Mouse (Mus musculus): ENCODE data around the gene Camkmt.

Camkmt gene

DNA sequence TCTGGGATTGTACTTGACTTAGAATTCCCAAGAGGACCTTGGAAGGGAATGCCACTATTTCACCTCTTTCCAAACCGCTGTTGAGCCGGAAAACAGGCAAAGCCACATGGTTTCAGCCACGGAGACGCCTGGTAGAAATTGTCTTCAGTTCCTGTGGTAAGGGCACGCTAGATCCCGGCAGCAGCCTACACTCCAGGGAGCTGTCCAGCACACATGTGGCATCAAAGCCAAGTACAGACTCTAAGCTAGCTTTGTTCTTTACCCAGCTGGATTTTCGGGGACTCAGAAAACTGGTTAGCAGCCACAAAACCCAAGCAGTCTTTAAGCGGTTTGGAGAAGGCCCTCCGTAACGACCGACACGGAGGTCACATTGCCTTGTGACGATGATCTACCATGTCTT, 281.7 kb downstream of the Camkmt start:
- in situ Hi-C loops (cut with MseI, MboI), result no loop called here

DNA sequence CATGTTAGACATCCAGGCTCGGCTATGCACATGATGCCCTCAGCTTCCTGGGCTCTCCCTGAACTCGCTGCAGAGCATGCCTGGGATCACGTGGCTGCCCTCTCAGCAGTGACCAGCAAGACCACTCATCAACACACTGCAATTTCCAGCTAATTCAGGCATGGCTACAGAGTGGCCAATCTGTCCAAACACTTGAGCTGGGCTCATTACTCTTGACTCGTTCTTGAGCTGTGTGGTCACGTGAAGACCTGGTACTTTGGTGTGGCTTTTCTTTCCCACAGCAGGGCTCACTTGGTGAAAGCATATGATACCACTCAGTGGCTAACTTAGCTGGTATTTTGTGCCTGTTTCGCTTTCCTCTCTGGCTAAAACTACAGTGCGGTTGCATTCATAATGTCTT, 282.2 kb downstream of the Camkmt start:
- in situ Hi-C loops (cut with MseI, MboI), result no loop called here

DNA sequence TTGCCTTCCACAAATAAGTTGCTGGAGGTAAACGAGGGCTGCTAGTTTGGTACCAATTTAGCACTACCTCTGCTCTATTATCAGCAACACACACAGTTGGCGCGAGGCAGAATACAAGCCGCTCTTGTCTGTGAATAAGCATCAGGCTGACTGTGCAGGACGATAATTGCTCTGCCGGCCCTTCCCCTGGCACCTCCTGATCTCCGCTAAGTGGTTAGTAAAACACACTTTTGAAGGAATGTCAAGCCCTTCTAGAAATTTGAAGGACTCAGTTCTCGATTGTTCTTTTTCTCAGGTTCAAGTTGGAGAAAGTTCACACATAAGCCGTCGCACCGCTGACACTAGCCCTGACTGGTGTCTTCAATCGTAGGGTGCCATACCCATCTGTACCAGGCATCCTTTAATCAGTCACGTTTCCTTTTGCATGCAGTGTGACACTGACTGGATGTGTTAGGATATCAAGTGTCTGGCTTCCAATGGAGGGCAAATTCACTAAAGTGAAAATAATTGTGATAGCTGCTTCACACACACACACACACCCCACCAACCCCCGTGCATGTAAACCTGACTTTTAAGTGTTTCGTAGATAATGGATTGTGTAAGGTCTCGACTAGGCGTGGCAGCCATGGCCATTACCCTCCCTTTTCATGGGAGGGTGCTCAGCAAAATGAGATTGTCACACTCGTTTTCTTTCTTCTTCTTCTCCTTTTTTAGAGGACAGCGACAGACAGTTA, 283.9 kb downstream of the Camkmt start:
- in situ Hi-C loops (cut with MseI, MboI), result no loop called here

DNA sequence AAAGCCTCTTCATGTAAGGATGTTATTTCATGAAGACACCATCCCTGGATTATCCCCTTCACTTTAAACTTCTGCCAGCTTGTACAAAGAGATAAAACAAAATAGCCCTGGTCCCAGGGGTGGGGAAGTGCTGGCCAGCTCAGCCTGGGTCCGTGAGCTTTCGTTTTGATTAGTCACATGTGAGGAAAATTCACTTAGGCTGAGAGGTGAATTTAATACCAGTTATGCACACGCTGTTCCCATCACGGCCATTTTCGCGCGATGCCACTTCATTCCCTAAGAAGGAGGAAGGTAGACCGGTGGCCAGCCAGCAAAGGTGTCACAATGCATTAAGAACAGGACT, 284.5 kb downstream of the Camkmt start:
- in situ Hi-C loops (cut with MseI, MboI), result no loop called here

DNA sequence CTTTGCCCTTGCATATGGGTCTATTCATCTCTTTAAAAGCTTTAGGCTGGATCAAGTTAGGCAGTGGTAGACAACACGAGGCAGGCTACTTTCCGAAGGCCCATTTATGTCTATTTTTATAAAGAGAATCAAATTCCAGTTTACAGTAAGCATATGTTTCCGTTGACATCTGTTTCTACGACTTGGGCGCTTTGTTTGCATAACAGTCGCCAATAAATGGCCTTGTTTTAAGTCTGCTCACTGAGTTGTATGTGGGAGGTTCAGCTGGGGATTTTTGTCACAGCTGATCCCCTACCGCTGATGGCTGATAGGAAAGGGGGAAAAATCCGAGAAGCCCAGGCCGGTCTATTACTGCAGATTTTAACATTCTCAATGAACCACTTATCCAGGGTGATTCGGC, 285.2 kb downstream of the Camkmt start:
- in situ Hi-C loops (cut with MseI, MboI), result no loop called here

DNA sequence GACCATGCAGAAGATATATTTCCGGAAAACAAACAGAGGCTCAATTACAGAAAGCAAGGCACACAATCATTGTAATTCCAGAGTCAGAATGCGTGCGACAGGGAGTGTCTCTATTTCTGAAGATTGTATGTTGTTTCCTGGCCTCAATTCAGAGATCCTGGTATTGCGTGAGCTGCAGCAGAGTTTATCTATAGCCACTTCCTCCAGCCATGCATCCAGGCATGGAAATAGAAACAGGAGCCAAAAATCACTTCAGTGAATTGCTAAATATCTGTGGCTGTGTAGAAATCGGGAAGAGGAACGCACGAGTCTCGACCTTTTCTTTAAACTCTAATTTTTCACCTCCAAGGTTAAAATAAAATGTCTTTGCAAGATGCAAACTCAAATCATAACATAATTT, 287.1 kb downstream of the Camkmt start:
- in situ Hi-C loops (cut with MseI, MboI), result no loop called here

DNA sequence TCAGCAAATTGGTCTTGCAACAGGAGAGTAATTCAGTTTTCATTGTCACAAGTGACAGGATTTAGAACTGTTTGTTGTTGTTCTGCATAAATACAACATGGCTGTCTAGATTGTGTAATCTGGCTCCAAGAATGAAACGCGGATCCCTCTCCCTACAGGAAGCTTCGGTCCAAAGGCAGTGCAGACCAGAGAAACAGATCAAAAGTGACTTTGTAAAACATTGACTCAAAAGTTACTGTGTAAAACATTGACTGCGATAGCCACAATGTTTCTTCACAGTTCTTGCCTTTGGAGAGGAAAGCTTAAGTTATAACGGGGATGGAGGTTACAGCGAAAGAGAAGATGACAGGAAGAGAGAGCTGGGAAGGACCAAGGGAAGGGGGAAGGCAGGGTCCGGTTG, 288.7 kb downstream of the Camkmt start:
- in situ Hi-C loops (cut with MseI, MboI), result no loop called here

DNA sequence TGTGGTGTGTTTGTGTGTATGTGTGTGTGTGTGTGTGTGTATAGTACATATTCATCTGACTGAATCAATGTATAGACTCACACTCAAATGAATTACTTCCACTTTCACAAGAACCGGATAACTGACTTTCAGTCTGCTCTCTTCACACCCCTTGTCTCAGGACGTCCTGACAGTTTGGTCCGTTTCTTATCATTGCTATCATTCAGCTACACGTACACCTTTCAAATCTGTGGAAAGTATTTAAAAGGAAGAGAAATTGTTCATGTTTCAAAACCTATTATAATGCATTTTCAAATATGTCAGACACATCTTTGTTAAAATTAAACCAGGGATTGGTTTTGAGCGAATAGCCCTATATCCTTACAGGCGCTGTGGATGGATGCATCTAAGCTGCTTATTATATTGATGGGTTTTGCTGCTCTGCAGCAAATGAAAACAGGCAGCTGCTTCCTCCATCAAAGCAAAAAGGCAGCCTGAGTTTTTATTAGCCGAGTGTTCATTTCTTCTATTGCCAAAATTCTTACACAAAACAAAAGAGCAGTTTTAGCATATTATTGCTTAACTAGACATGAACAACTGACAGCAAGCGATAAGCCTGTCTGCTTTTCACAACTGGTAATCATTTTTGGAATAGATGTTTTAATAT, 291.3 kb downstream of the Camkmt start:
- in situ Hi-C loops (cut with MseI, MboI), result no loop called here

DNA sequence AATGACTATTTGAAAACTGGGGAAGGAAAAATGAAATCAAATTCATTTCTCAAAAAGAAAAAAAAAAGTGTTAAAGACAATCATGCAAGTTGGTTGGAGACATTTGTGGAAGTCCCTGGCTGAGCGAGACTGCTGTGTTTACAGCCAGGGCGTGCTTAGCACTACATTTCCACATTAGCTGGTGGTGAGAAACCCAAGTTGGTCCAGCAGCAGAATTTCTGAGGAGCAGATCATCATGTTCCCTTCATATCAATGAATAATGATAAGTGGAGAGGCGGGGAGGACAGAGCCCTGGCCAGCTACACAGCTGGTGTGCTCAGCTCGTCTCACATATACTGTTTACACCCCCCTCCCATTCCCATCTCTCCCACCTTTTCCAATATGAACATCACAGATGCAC, 292.0 kb downstream of the Camkmt start:
- in situ Hi-C loops (cut with MseI, MboI), result no loop called here

DNA sequence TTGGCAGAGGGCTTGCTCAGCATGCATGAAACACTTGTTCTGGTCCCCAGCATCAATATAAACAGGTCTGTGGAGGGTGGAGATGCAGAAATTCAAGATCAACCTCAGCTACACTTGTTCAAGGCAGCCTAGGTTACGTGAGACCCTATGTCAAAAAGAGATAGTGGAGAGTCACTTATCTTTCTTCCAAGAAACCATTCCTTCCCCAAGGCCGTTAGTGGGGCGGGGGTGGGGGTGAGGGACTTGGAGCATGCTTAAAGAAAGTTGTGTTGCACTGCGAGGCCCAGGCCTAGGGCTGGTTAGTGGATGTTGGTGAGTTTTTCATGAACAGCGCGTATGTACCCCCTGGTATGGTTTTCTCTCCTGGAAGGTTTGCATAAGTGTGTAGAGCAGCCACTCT, 292.6 kb downstream of the Camkmt start:
- in situ Hi-C loops (cut with MseI, MboI), result no loop called here

DNA sequence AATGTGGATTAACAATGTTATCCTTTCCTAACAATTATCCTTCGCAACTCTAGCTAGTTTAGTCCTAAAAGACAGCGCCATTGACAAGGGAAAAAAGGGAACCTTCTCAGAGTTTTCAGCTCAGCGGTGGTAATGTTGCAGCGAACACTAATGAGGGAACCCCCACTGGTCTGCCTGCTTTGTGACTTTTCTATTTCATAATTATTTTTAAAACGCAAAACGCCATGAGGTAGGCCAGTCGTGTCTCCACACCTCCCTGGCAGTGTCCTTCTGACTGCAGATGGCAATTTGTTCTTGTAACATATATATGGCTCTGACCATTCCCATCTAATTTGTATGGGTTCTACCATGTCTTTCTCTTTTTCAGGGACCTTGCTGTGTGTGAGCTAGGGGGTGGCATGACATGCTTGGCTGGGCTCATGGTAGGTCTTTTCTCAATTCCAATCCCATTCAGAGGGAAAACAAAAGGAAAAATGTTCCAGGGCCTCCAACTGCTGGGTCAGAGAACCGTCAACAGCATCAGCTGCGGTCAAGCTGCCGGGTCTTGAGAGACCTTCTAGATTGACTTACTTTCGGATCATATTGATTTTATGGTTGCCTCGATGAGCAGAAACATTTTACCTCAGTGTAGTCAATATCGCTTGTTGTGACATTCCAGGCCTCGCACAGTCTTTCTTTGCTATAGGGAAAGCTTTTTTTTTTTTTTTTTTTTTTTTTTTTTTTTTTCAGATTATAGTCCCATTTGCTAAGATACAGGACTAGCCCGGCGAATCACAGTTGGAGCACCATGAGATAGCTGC, 302.9 kb downstream of the Camkmt start:
- in situ Hi-C loops (cut with MseI, MboI), result no loop called here

DNA sequence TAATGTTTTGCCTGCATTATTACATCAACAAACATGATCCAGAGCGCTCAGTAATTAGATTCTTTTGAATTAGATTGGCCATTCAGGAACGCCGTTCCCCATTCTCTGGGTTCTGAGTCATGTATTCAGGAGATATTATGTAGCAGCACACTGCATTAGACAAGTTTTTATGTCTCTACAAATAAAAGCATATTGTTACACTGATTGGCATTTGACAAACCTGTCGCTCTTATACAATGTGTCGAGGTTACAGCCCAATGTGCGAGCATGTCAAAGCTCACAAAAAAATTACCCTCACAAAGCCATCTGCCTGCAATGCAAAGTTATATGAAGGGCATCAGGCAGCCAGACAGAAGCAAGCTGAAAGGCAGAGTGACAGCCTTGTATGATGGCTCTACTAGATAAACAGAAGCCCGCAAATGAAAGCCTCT, 303.6 kb downstream of the Camkmt start:
- in situ Hi-C loops (cut with MseI, MboI), result no loop called here

DNA sequence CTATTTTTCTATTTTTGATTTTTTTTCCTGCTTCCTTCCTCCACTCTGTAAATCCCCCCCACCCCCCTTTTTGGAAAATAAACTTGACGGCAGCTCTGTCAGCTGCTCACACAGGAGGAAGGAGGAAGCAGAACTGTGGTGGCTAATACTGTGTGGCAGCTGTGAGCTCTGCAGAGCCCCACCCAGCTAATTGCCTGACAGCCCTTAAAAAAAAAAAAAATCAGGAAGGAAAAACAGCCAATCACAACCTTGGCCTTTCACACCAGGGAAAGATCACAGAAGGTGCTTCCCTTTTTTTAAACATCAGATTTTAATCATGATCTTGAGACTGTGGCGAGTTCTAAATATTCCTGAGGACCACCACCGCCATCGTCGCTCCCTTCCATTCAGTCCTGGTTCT, 305.1 kb downstream of the Camkmt start:
- in situ Hi-C loops (cut with MseI, MboI), result no loop called here

DNA sequence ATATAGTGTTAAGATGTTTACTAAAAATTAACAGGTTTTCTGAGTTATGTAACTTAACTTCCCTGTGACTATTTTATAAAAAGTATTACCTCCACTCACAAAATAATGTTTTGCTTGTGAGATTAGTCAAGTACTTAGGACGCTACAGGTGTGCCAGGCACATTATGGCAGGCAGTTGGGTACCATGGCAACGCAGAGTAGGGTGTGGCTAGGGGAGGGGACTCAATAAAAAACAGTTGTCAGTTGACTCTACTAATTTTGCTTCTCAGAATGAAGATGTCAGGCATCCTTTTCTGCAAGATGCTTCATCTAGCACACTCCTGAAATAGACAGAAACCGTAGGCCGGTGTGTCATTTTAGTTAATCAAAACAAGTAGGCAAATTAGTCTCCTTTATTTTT, 310.4 kb downstream of the Camkmt start:
- in situ Hi-C loops (cut with MseI, MboI), result no loop called here

DNA sequence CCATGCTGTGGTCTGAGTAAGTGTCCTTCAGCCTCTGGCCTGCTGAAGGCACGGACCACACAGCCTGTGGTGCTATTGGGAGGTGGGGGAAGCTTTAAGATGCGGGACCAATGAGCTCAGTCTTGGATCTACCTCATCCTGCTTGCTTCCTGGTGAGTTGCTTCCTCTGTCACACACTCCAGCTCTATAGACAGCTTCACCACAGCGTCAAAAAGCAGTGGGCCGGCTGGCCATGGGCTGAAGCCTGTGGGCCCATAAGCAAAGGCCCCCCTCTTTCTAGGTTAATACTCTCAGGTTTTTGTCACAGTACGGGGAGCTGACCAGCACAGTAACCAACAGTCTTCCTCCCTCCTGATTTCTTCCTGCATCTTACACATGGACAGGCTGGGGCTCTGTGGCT, 314.8 kb downstream of the Camkmt start:
- in situ Hi-C loops (cut with MseI, MboI), result no loop called here

DNA sequence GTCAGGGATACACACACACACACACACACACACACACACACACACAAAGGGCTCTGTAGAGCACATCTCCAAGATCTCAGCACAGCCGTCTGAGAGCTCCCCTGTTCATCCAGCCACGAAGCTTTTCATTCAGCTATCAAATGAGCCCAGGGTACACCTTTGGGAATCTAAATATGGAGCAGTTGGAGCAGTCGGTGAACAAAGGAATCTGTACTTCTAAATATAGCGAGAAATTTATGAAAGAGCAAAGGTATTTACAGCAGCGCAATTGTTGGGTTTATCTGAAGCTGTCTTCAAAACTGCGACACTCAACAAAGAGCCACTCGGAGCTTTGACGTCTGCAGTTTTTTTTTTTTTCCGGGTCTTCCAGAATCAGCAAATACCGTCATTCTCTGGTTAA, 315.8 kb downstream of the Camkmt start:
- in situ Hi-C loops (cut with MseI, MboI), result no loop called here

DNA sequence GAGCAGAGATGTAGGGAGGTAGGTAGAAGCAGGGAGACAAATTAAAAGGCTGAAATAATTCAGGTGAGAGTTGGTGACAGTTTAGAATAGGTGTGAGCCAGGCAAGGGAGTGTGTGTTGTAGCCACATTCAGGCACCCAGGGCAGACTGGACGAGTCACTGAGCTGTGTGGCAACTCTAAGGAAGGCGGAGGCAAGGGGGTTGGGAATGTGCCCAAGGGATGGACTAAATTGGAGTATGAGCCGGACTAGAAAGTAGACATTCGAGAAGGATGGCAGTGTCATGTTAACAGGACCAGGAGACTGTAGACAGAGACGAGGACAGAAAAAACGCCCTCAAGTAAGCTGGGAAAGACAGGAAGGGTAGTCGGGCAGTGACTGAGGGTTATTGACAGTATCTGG, 338.5 kb downstream of the Camkmt start:
- in situ Hi-C loops (cut with MseI, MboI), result no loop called here

DNA sequence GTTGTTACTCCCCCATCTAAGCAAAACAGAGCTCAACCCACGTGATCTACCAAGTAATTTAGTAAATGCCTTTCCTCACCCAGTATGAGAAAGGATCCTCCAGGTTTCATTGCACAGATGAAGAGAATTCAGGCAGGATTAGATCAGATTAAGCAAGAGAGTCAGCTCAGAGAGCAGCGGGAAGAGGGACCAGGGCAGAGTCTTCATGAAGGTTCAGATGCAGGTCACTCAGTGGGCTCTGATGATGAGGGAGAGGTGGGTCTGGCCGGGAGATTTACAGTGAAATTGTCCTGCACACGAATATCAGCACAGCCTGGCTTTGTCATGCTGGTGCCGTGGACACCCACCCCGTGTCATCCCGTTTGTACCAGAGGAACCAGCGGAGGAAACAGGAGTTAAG, 342.6 kb downstream of the Camkmt start:
- in situ Hi-C loops (cut with MseI, MboI), result no loop called here

DNA sequence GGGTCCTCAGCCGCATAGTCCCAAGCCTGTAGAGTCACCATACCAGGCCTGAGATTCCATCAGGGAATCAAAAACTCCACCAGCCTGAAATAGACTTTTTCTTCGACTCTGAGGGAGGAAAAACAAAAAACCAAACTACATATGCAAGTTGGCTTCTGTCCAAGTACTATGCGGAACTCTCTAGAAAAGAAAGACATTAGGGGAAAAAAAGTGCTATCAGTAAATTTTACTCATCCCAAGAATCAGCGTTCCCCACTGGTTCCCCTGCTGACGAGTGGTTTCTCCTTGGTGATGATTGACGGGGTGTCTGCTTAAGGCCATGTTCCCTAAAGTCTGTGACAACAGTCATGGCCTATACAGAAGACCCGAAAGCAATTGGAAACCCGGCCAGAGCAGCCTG, 352.7 kb downstream of the Camkmt start:
- in situ Hi-C loops (cut with MseI, MboI), result no loop called here

DNA sequence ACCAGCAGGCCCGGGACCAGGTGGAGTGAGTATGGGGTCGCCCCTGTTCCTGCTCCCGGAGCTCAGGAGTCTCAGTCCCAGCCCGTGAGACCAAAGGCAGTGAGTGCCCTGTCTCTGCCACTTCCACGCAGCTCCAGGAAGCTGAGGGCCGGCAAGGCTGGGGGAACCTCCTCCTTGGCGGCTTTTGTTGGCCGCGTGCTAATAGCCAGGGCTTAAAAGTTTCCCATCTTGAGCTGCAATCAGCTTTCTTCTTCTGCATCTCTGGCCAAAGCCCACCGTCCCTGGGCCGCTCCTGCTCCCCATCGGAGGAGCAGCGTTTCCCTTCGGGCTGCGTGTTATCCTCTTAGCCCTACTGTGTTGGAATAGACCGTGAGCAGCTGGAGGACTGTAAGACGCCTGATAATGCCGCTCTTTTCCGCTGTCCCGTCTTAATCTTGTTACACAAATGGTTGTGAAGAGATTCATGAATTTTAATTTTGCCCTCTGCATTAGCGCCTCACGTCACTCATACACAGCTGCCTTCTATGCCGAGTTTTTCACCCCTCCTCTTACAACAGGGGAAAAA, 364.1 kb downstream of the Camkmt start:
- in situ Hi-C loops (cut with MseI, MboI), result no loop called here

DNA sequence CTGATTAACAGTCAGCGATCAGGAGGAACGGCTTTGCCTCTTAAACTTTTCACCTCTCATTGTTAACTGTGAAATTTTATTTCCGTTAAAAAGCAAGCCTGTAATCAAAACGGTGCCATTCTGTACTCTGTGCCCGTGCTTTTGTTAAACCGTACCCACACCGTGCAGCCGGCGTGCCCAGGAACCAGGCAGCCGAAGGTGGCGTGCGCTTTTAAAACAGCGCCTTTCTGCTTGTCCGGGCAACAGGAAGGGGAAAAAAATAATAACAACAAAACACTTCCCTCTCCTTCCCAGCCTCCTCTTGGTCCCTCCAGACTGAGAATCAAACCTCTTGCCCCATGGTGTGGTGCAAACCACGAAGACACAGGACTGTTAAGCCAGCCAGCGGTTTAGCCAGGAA, 364.7 kb downstream of the Camkmt start:
- in situ Hi-C loops (cut with MseI, MboI), result no loop called here

DNA sequence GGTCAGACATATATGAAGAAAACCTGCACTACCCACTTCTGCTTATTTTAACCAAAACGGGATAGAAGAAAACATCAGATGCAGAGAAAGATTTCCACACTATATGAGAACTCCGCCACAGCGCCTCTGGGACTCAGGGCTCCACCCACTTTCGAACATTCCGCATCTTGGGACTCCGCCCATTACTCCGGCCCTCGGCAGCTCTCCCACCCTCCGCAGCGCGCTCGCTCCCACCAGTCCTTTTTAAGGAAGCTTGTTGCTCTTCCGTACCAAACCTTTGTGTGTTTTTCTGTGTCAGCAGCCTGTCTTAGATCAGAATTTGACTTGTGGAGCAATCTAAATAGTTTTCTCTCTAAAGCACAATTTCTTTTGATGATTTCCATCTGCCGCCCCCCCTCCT, 367.7 kb downstream of the Camkmt start:
- in situ Hi-C loops (cut with MseI, MboI), result no loop called here

DNA sequence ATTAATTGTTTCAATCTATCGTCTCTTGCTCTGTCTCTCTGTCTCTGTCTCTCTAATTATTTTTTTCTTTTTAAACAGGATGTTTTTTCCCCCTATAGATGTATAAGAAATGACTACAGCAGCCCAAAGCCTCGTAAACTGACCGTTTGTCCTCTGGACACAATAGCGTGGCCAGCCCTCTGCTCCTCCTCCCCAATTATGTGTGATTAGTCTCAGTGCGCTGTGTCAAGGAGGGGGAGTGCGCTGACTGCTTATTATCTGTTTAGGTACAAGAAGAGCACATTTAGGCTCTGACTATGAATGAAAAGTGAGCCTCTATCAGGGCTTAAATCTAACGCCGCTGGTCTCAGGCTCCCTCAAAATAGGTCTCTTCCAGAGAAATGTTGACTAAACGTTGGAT, 368.2 kb downstream of the Camkmt start:
- in situ Hi-C loops (cut with MseI, MboI), result no loop called here
